Mouse (Mus musculus) granulocyte monocyte progenitor cell, adult 5-6 weeks (primary cell): ENCODE measurements around the gene Fbxo46. TPM values are rescaled to one million over a fixed set of nuclear protein-coding genes. Genes with fewer than 3 reads are reported as not detected.

Source experiments
- total RNA-seq, 2 experiments: library from RNA; stranded (forward) in 1 of 2; stranded (reverse) in 1 of 2; fragments of 200-712, 200-1000 nt in 1 of 2; fragments of >200 nt in 1 of 2; fragmentation: Nextera tagmentation in 1 of 2; gene quantifications; 2 replicates each; pipeline ENCODE4 v1.2.3; 2014 to 2017

Fbxo46 gene
- total RNA-seq, 2 experiments from 2014 or later: 4.7 to 4.9 TPM

Other genes starting within 250 kb of the Fbxo46 start
- gene Pglyrp1, start 248.5 kb upstream of the Fbxo46 start, total RNA-seq (2014; fragmentation: Nextera tagmentation): 112 and 117 TPM in 2 replicates
- gene Pglyrp1, start 248.5 kb upstream of the Fbxo46 start, total RNA-seq (2017): 17.6 and 21.2 TPM in 2 replicates
- 34.6 and 45.4 TPM in 2 replicates for gene Ccdc61, start 209.4 kb upstream of the Fbxo46 start, total RNA-seq (2014; fragmentation: Nextera tagmentation)
- gene Ccdc61, start 209.4 kb upstream of the Fbxo46 start, total RNA-seq (2017): 11.4 and 12.1 TPM in 2 replicates
- gene Nova2, start 194.0 kb upstream of the Fbxo46 start, total RNA-seq (2014; fragmentation: Nextera tagmentation): not detected in 2 replicates
- not detected in 2 replicates for gene Nova2, start 194.0 kb upstream of the Fbxo46 start, total RNA-seq (2017)
- not detected in 2 replicates for gene Nanos2, start 132.5 kb upstream of the Fbxo46 start, total RNA-seq (2014; fragmentation: Nextera tagmentation)
- not detected in 2 replicates for gene Nanos2, start 132.5 kb upstream of the Fbxo46 start, total RNA-seq (2017)
- not detected in 2 replicates for gene Mypop, start 128.6 kb upstream of the Fbxo46 start, total RNA-seq (2014; fragmentation: Nextera tagmentation)
- 0.82 TPM in 1 of 2 replicates, not detected in the other for gene Mypop, start 128.6 kb upstream of the Fbxo46 start, total RNA-seq (2017)
- gene Irf2bp1, start 115.8 kb upstream of the Fbxo46 start, total RNA-seq (2014; fragmentation: Nextera tagmentation): 14.5 and 24.3 TPM in 2 replicates
- 8.4 and 17.5 TPM in 2 replicates for gene Irf2bp1, start 115.8 kb upstream of the Fbxo46 start, total RNA-seq (2017)
- not detected in 2 replicates for gene Foxa3, start 96.3 kb upstream of the Fbxo46 start, total RNA-seq (2014; fragmentation: Nextera tagmentation)
- not detected in 2 replicates for gene Foxa3, start 96.3 kb upstream of the Fbxo46 start, total RNA-seq (2017)
- 79.9 and 98.6 TPM in 2 replicates for gene Sympk, start 95.5 kb upstream of the Fbxo46 start, total RNA-seq (2014; fragmentation: Nextera tagmentation)
- 38.5 and 46.7 TPM in 2 replicates for gene Sympk, start 95.5 kb upstream of the Fbxo46 start, total RNA-seq (2017)
- not detected in 2 replicates for gene Rsph6a, start 65.2 kb upstream of the Fbxo46 start, total RNA-seq (2014; fragmentation: Nextera tagmentation)
- not detected in 2 replicates for gene Rsph6a, start 65.2 kb upstream of the Fbxo46 start, total RNA-seq (2017)
- gene Dmwd, start 43.6 kb upstream of the Fbxo46 start, total RNA-seq (2014; fragmentation: Nextera tagmentation): 2.2 and 4.9 TPM in 2 replicates
- gene Dmwd, start 43.6 kb upstream of the Fbxo46 start, total RNA-seq (2017): 0.99 and 3.4 TPM in 2 replicates
- 0.32 TPM in 1 of 2 replicates, not detected in the other for gene Dmpk, start 36.0 kb upstream of the Fbxo46 start, total RNA-seq (2014; fragmentation: Nextera tagmentation)
- 1.0 TPM in 1 of 2 replicates, not detected in the other for gene Dmpk, start 36.0 kb upstream of the Fbxo46 start, total RNA-seq (2017)
- gene Six5, start 25.3 kb upstream of the Fbxo46 start, total RNA-seq (2014; fragmentation: Nextera tagmentation): 4.0 and 8.1 TPM in 2 replicates
- gene Six5, start 25.3 kb upstream of the Fbxo46 start, total RNA-seq (2017): 1.6 and 2.7 TPM in 2 replicates
- 0.71 TPM in 1 of 2 replicates, not detected in the other for gene Gm4969, start 1.5 kb upstream of the Fbxo46 start, total RNA-seq (2014; fragmentation: Nextera tagmentation)
- 0.05 TPM in 1 of 2 replicates, not detected in the other for gene Gm4969, start 1.5 kb upstream of the Fbxo46 start, total RNA-seq (2017)
- gene Qpctl, start 29.4 kb downstream of the Fbxo46 start, total RNA-seq (2014; fragmentation: Nextera tagmentation): 4.2 and 12.0 TPM in 2 replicates
- 4.9 and 5.0 TPM in 2 replicates for gene Qpctl, start 29.4 kb downstream of the Fbxo46 start, total RNA-seq (2017)
- 91.5 and 121 TPM in 2 replicates for gene Snrpd2, start 29.9 kb downstream of the Fbxo46 start, total RNA-seq (2014; fragmentation: Nextera tagmentation)
- 83.2 and 158 TPM in 2 replicates for gene Snrpd2, start 29.9 kb downstream of the Fbxo46 start, total RNA-seq (2017)
- gene Gipr, start 46.3 kb downstream of the Fbxo46 start, total RNA-seq (2014; fragmentation: Nextera tagmentation): not detected in 2 replicates
- 0.26 TPM in 1 of 2 replicates, not detected in the other for gene Gipr, start 46.3 kb downstream of the Fbxo46 start, total RNA-seq (2017)
- 4.1 and 18.1 TPM in 2 replicates for gene Eml2, start 56.6 kb downstream of the Fbxo46 start, total RNA-seq (2014; fragmentation: Nextera tagmentation)
- gene Eml2, start 56.6 kb downstream of the Fbxo46 start, total RNA-seq (2017): 10.4 and 22.7 TPM in 2 replicates
- gene Gpr4, start 92.7 kb downstream of the Fbxo46 start, total RNA-seq (2014; fragmentation: Nextera tagmentation): not detected in 2 replicates
- not detected in 2 replicates for gene Gpr4, start 92.7 kb downstream of the Fbxo46 start, total RNA-seq (2017)
- 20.7 and 35.1 TPM in 2 replicates for gene Opa3, start 108.5 kb downstream of the Fbxo46 start, total RNA-seq (2014; fragmentation: Nextera tagmentation)
- 14.6 and 18.3 TPM in 2 replicates for gene Opa3, start 108.5 kb downstream of the Fbxo46 start, total RNA-seq (2017)
- 60.7 and 70.5 TPM in 2 replicates for gene Vasp, start 152.0 kb downstream of the Fbxo46 start, total RNA-seq (2014; fragmentation: Nextera tagmentation)
- 52.8 and 63.3 TPM in 2 replicates for gene Vasp, start 152.0 kb downstream of the Fbxo46 start, total RNA-seq (2017)
- gene Ppm1n, start 160.2 kb downstream of the Fbxo46 start, total RNA-seq (2014; fragmentation: Nextera tagmentation): not detected in 2 replicates
- gene Ppm1n, start 160.2 kb downstream of the Fbxo46 start, total RNA-seq (2017): not detected in 2 replicates
- gene Rtn2, start 162.8 kb downstream of the Fbxo46 start, total RNA-seq (2014; fragmentation: Nextera tagmentation): not detected in 2 replicates
- not detected in 2 replicates for gene Rtn2, start 162.8 kb downstream of the Fbxo46 start, total RNA-seq (2017)
- 8.1 and 13.7 TPM in 2 replicates for gene Fosb, start 190.2 kb downstream of the Fbxo46 start, total RNA-seq (2014; fragmentation: Nextera tagmentation)
- gene Fosb, start 190.2 kb downstream of the Fbxo46 start, total RNA-seq (2017): 19.3 and 24.4 TPM in 2 replicates
- 12.4 and 42.8 TPM in 2 replicates for gene Ercc1, start 224.9 kb downstream of the Fbxo46 start, total RNA-seq (2014; fragmentation: Nextera tagmentation)
- gene Ercc1, start 224.9 kb downstream of the Fbxo46 start, total RNA-seq (2017): 29.4 and 34.9 TPM in 2 replicates
- gene Cd3eap, start 239.6 kb downstream of the Fbxo46 start, total RNA-seq (2014; fragmentation: Nextera tagmentation): 20.3 and 26.1 TPM in 2 replicates
- gene Cd3eap, start 239.6 kb downstream of the Fbxo46 start, total RNA-seq (2017): 23.2 and 39.9 TPM in 2 replicates
- 1.8 and 1.9 TPM in 2 replicates for gene Ppp1r13l, start 239.9 kb downstream of the Fbxo46 start, total RNA-seq (2014; fragmentation: Nextera tagmentation)
- gene Ppp1r13l, start 239.9 kb downstream of the Fbxo46 start, total RNA-seq (2017): 0.26 and 0.57 TPM in 2 replicates